Mouse (Mus musculus) ovary, postnatal 36 days (tissue): ENCODE measurements at regions not wholly inside any gene's neighbourhood (a gene's known extent, or its start where the extent isn't known, plus 50 kb on each side); places are given as distances from the start of the nearest gene placed in this dataset.

Experiments
- DNase-seq: peaks from one replicate; pipeline ENCODE4 v3.0.0; 2022; ENCODE audit warnings: low spot score, mixed read lengths

DNA sequence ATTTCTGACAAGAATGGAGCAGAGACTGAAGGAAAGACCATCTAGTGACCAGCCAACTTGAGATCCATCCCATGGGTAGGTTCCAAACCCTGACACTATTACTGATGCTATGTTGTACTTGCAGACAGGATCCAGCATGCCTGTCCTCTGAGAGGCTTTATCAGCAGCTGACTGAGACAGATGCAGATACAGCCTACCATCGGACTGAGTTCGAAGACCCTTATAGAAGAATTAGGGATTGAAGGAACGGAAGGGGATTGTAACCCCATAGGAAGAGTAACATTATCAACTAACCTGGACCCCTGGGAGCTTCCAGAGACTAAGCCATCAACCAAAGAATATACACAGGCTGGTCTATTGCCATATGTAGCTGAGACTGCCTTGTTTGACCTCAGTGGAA, 183.1 kb upstream of the Adcy2 start:
- DNase-seq, result no peak

DNA sequence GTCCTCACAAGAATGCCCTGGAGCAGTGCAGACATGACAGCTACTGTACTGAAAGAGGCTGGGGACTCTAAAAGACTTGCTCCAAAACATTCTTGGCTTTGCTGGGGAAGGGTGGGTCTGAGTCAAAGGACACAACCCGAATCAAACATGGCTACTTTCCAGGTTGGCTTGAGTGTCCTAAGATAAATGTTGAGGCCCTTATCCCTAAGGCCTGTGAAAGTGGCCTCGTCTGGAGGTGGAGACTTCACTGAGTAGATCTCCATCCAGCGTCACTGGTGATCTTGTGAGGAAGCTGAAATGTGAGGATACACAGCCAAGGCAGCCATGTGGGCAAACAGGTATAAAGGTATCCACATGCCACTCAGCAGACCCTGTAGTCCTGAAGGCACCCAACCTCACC, 191.3 kb upstream of the Adcy2 start:
- DNase-seq, result no peak

DNA sequence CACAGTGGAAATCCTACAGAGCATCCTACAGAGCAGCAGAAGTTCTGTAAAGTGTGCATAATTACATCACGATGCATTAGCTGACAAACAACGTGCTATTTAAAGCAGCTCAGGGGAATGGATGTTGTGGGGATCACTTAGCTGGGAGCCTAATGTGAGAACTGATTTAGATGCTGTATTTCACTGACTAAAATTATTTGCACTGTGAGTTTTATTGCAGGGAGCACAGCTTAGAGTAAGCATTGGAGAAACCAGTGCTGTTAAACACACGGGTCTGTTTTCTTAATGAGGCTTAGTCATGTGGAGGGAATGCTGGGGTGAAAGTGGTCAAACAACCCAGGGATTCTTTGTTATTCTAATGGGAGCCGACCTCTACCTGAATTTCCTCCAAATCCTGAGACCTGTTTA, 197.1 kb upstream of the Adcy2 start:
- no peak for DNase-seq

DNA sequence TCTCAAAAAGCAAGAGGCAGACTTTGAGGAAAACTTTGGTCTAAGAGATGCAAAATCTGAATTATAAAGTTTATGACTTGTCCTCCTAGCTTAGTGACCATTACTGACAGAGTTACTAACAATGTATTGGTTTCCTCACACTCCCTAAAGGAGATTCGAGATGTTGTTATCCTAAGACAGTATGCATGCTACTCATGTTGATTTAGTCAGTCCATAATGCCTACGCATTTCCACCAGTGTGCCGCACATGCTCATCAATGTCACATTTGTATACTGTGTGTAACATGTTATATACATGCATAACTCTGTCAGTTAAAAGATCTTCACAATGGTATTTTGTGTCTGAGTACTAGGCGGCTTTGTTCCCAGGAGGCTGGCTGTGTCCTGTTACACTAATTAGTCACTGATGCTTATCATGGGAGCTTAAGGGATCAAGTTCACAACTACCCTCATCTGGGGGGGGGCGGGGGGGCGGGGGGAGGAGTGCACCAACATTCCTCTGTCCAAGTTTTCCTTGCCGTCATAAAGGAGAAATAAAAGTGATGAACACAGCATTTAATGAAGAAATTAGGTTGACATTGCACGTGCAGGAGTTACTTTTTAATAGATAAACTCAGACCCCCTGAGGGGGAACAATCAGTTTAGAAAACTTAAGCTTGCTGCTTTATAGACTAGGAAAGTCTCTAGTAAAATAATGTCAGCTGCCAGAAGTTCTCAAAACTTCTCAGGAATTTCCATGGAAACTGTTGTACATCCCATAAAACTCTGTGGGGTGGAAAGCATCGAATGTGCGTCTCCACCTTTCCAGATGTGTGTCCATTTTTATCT, 208.6 kb upstream of the Adcy2 start:
- DNase-seq, result no peak

DNA sequence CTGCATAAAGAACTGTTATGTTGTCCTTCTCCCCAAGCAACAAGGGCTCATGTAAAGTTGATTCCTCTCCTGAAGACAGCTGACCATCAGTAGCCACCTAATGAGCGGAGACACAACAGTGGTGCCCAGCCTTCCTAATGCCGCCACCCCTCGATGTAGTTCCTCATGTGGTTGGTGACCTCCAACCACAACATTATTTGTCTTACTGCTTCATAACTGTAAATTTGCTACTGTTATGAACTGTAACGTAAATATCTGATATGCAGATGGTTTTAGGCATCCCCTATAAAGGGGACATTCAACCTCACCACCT, 209.2 kb upstream of the Adcy2 start:
- no peak for DNase-seq

DNA sequence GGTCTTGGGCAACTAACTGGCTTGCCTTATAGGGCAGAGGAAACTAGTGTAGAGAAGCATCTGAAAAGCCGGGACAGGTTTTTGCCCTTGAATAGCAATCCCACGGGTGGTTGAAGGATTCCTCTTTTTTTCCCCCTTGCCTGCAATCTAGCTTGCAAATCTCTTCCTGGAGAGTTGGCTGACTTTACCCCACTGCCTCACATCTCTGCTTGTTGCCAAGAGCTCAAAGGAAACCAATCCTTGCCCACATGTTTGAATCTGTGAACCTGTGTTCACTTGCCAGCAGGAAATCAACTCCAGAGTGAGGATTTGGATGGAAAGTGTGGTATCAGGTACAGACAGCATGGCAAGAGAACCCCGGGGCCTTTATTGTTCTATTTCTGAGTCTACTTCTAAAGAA, 217.2 kb upstream of the Adcy2 start:
- DNase-seq, result no peak

DNA sequence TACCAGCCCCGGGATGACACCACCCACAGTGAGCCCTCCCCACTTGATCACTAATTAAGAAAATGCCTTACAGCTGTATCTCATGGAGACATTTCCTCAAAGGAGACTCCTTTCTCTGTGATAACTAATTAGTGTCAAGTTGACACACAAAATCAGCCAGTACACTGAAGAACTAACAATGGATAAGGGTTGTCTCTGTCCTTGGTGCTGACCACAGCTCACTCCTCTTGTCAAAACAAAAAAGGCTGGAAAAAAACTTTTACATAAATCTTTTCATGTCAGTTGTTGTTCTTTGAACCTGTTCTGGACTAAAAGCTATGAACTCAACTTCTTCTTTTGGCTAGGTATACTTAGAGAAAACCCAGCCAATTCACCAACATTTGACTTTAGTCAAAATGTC, 221.1 kb upstream of the Adcy2 start:
- DNase-seq, result no peak

DNA sequence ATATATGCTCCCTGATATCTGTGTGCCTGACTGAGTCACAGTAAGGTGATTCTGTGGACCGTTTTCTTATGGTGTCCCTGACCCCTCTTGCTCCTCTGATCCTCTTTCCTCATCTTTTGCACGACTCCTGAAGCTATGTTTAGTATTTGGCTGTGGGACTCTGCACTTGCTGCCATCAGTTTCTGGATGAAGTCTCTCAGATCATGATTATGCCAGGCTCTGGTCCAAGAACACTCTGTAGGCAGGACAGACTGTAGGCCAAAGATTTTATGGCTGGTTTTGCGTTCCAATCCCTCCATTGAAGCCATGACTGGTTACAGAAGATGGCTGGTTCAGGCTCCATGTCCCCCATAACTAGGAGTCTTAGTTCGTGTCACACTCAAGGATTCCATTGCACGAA, 227.2 kb upstream of the Adcy2 start:
- no peak for DNase-seq

DNA sequence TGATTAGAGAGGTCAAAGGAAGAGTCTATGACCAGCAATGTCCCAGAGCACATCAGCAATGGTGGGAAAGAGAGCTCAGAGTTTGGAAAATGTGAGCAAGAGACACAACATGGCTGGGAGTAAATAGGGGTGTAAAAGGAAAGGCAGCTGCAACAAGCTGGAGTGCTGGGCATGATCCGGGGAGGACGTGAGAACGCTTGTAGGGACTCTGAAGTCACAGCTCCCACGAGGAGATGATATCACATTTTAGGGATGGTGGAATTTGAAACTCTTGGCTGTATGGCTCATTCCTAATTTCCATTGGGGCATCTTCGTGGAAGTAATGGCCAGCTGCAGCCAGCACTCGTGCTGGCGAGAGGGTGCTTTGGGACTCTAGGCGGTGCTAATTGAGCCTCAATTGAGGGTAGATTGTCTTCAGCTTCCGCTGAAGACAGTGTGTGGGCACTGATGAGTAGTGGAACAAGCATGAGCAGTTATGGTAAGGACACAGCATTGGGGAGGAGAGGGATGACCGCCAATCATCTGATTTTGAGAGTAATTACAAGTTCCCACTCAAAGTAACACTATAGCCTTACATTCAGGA, 231.1 kb upstream of the Adcy2 start:
- no peak for DNase-seq

DNA sequence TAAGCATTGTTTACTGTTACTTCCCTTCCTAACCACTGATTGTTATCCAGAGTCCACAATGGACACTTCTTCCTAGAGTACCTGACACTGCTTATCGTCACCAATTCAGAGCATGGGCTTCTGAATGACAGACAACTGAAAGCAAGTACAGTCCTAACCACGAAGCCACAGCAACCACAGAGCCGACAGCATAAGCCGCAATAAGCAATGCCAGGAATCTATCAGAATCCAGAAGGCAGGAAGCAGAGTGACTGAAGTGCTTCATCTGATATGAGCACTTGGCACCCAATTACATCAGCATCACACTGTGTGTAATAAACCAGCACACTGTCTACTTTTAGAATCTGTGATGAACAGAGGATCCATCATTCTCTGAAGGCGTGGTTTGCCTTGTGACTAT, 237.0 kb upstream of the Adcy2 start:
- DNase-seq, result no peak

DNA sequence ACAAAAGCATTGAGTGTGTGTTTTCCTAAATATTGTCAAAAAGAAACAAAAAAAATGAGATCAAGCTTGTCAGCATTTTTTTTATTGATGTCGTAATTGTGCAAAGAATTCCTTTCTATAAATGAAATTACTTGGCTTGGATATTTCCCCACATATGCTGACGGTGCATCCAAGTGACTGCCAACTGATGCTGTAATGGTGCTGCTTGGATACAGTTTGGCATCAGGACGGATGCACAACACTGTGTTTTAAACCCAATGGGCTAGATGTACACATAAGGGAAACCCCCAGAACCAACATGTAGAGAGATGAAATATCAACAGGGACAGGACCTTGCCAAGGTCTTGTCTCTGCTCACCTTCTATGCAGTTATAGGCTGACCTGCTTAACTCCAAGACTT, 238.6 kb upstream of the Adcy2 start:
- DNase-seq, result no peak

DNA sequence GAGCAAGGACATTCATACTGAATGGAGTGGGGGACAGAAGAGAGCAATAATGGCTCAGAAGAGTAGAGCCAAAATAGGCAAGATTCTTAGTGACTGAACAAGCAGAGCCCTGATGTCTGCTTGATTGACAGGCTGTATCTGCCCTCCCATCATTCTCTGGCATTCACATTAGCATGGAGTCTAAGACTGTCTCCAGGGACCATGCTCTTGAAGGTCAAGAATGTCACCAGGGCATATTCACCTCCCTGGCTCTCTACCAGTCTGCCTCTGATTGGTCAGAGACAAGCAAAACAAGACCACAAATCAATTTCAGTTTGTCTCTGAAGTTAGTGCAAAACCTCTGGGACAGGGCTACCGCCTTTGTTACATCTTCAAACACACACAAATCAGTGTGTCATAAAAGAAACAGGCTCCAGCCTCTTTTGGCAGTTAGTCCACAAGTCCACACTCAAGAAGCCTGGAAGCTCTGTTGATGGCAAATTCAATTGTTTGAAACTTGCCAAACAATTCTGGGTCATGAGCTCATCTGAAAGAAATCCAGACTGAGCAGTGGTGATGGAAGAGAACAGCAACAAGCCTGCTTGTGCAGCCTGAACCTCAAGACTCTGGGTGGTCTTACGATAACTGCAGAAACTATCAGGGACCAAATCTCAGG, 240.0 kb upstream of the Adcy2 start:
- DNase-seq, result no peak

DNA sequence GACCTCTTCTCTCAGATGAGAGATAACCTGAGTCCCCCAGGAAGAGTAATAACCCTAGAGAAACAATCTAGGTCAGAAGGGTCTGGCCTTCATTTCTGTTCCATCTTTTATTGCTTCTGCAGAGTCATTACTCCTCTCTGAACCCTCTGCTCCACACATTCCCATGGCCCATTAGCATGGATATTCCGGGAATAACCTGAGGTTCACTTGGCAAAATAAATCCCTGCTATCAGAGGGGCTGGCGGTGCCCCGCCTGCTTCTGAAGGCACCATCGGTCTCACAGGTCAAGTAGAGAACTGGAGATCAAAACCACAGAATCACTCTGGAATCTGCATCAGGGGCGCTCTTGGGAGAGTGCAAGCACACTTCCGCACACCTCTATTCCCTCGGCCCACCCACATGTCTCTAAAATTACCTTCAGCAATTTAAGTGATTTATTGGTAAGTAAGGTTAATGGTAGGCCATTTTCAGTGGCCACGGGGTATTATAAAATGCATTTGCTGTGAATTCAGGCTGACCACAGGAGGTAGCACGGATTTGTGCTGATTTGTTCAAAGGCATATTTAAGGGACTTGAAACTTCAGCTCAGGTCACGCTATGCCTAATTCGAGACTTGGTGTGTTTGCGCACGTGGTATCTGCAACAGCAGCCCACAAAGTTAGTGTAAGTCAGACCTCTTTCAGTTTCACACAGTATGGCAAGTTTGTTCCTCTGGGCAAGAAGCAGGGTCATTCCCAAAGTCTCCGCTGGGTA, 243.4 kb upstream of the Adcy2 start:
- DNase-seq, result no peak

DNA sequence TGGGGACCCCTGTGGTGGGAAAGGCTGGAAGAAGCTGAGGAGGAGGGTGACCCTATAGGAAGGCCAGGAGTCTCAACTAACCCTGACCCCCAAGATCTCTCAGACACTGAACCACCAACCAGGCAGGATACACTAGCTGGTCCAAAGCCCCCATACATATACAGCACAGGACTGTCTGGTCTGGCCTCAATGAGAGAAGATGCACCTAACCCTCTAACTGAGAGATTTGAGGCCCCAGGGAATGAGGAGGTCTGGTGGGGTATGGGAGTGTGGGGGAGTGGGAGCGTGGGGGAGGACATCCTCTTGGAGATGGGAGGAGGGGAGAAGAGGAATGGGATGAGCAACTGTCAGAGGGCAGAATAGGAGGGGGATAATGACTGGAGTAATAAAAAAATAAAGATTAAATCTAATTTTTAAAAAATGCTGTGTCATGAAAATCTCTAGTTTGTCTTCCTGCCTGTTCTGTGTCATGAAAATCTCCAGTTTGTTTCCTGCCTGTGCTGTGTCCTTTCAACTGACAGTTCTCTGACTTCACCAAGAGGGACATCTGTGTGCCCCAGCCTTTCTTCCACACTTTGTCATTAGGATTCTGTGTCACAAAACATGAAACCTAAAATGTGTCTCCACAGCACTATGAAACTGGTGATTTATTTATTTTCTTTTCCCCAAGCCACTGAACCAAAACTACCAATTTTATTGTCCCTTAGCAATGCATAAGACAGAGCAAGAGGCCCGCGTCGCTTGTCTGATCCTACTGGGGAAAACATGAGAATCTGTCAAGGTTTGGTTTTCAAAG, 251.2 kb upstream of the Adcy2 start:
- DNase-seq, result no peak

DNA sequence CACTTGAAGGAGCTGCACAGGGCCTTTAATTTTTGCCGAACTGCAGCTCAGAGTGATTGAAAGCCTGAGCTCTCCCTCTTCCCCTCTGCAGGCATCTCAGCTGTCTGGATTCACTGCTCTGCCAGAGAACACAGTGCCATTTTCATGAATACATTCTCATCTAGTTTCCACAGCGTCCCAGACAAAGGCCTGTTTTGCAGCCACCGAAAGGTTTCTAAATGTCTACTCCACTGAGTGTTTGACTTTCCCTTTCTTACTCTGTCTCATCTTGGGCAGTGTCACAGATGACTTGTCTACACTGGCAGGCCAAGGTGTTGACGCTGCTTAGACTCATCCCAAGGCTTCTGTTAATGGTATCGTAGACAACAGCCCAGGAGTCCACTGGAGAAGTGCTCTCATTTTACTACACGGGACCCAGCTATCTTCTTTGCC, 251.8 kb upstream of the Adcy2 start:
- no peak for DNase-seq

DNA sequence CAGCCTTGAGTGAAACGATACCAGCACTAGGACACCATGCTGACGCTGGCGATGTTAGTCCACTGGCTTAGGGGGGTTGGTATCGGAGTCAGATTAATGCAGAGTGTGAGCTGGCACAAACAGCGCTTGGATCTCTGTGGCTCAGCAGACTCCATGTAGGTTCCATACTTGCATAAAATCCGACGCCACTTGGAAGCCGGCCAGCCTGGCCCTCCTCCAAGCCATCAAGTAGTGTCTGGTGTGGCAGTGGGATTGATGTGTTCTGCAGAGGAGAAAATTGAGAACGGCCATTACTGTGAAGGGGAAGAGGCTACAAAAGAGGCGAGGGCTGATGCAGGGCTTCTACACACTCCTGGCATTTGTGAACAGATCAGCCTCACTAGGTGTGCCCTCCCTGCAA, 253.0 kb upstream of the Adcy2 start:
- DNase-seq, result no peak

DNA sequence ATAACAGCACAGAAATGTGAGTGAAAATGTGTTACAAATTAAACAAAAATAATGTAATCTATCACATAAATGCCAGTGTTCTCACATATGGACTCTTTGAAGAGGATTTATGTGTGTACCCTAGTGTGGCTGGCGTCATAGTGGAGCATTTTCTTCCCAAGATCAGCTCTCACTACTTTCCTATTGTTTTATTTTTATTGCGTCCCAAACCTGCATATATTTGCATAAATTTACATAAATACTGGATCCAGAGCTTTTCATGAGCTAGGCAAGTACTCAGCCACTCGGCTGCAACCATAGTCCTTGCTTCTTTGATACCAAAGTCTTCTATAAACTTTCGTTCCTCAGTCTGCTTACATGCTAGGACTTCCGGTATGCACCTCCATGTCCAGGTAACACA, 261.1 kb upstream of the Adcy2 start:
- DNase-seq, result no peak

DNA sequence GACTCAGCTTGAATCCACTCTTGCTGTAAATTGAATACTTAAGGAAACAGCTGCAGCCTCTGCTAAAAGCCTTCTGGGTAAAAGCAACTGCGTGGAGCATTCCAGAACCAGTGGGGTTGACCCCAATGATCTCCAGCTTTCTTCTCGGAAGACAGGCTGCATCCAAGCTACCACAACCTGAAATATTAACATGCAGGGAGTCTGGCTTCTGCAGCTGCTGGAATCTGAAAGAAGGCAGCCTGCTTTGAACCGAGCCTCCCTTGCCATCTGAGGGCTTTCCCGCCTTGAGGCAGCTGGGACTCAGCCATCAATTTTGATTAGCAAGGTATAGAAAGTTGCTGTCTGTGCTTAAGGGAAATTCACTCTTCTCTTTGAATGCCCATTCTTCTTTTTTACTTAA, 261.6 kb upstream of the Adcy2 start:
- no peak for DNase-seq

DNA sequence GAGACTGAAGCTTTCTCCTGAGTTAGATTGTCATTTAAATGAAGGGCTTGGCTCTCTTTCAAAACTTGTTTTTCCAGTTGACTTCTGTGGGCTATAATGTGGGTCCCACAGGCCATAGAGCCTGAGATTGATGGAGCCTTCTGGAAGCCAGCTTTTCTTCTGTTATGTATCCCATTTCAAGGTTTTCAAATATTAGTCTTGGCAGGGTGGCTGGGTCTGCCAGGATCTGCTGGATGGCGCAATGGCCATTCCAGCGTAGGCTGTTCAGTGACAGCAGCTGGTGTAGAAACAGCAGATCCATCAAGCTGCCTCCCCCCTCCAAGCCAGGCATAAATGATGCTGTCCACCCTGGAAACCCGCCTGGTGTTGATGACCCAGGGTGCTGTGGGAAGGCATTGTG, 264.4 kb upstream of the Adcy2 start:
- DNase-seq, result no peak

DNA sequence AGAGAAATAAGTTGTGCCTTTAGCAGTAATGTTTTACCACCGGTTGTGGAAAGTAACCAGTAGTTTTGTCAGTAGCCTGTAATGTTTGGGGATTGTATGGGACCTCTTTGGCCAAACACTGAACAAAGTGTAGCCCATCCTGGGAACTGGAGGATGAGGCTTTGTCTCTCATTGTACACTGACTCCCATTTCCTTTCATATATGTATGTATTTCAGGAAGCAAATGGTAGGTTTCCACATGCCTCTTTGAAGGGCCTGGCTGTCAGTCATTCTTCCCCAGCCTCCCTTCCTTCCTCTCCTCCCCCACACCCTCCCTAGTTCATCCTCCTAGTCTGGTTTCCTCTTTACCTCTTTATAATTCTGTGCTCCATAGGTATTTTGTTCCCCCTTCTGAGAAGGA, 266.7 kb upstream of the Adcy2 start:
- no peak for DNase-seq

DNA sequence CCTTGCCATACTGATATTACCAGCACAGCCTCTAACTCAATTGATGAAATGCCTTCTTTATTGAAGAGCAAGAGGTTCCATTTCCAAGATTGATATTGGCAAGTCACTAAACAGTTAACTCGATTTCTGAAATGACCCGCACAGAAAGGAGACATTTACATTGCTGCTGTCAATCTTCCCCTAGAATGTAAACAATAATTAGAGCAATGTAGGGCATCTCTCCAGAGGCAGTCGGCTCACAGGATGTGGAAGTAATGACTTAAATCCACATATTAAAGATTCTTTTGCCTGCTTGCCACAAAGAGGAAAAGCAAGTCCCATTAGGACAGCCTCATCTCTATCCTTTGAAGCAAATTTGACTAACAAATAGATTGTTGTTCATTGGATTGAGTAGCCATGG, 261.0 kb upstream of the Nsun2 start:
- DNase-seq, result no peak

DNA sequence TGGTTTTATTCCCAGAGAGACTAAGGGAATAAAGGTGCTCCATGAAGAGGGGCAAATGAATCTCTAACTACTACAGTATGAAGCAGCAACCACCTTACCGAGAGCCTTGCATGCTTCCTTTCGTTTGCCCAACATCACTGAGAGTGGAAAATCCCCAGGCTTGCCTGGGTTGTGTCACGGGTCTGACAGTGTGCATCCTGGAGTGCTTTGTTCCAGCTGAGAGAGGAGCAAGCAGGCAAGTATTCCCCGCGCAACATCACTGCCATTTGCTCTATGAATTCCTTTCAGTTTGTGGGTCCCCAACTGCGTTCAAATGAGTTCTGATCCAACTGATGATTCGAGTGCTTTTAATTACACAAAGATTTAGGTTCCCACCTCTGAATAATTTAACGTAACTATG, 253.9 kb upstream of the Nsun2 start:
- no peak for DNase-seq
